Mouse (Mus musculus): ENCODE results near the gene P2rx4.

DNA sequence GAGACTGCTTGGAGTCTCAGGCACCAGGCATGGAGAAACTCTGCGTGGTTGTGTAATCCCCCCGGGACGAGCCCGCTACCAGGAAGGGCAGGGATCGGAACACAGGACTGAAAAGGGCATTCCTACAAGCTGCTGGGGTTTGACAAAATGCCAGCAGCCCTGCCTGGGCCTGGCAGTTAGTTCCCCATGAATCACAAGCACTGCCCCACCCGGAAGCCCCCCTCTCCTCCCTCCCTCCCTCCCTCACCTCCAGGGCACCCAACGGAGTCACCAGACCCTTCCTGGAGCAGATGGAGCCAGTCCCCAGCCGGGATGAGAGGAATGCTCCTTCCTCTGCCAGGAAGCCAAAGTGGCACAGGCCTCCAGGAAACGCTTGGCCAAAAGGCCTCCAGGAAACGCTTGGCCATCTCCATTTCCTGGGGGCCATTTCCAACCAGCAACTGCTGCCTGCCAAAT is 63.5 kb downstream of the P2rx4 start:
- TF ChIP-seq CTCF (IDR thresholded peaks at IDR 0.05; ENCODE audit: extremely low read depth, insufficient read depth, insufficient read length, insufficient replicate concordance) (no peak), POLR2A (IDR thresholded peaks at IDR 0.05; ENCODE audit: low read depth, low read length) (no peak)
